Mouse (Mus musculus): ENCODE data around the gene Ntrk3. TPM values are rescaled to one million over a fixed set of nuclear protein-coding genes. Genes with fewer than 3 reads are reported as not detected.

The Ntrk3 gene
- polyA plus RNA-seq, 1 experiment from 2014 or later, result 12.3 TPM

DNA sequence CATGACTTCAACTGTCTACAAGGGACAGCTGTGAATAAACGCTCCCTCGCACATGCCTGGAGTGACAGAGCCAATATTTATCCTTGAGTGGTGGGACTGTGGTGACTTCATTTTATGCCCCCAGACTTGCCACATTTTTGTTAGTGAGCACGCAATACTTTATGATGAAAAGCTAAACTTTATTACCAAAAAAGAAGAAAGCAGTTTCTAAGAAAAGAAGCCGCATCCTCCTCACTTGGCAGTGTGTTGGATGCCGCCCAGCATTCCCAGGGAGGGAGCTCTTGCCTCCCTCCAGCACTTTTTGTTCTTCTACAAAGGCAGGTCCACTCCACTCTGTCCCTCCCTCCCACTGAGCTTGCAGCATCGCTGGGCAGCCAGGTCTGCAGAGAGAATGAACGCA, 77.0 kb downstream of the Ntrk3 start:
- H3K27me3 ChIP-seq (ENCODE audit: control insufficient read depth, insufficient read depth, low read length), result no peaks in the 10 kb centered on the region
- H3K4me1 ChIP-seq (ENCODE audit: control insufficient read depth, insufficient read depth, low read length), result no peaks in the 10 kb centered on the region
- H3K4me2 ChIP-seq (ENCODE audit: low read depth), result no peak overlapping the region
- H3K27ac ChIP-seq (ENCODE audit: low read depth, low read length), result no peak overlapping the region
- no peak for ATAC-seq (ENCODE audit: insufficient read depth, low FRiP score, low TSS enrichment)
- no peaks in the 10 kb centered on the region for H3K36me3 ChIP-seq (ENCODE audit: control insufficient read depth, insufficient read depth, low read length)
- no peak overlapping the region for H3K9ac ChIP-seq (ENCODE audit: low read length)
- no peaks in the 10 kb centered on the region for H3K9me3 ChIP-seq (ENCODE audit: control insufficient read depth, low read length)
- WGBS, result 78% methylated on average over 7 of the region's 7 CpGs
- no peak for DNase-seq (ENCODE audit: low spot score)
- H3K4me3 ChIP-seq (ENCODE audit: low read depth, low read length), result no peak overlapping the region

DNA sequence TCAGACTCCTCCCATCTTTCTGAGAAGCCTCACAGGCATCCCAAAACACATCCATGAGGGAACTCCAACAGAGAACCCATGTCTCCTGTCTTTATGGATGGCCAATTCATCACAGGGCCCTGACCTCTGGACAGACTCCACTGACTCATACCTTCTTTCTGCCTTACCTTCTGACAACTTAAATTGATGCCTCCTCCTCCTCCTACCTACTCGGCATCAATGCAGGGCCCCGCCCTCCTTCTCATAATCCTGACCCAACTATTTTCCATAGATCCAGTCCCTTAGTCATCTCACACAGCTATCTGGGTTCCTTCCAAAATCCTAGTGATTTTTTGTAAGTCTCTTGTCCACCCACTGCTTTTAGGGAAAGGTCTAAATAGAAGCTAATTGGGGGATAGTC, 78.0 kb downstream of the Ntrk3 start:
- H3K36me3 ChIP-seq (ENCODE audit: control insufficient read depth, insufficient read depth, low read length), result no peaks in the 10 kb centered on the region
- ATAC-seq (ENCODE audit: insufficient read depth, low FRiP score, low TSS enrichment) (no peak), DNase-seq (ENCODE audit: low spot score) (no peak)
- H3K9ac ChIP-seq (ENCODE audit: low read length), result no peak overlapping the region
- WGBS, result 90% methylated on average over 2 of the region's 2 CpGs
- H3K4me1 ChIP-seq (ENCODE audit: control insufficient read depth, insufficient read depth, low read length), result no peaks in the 10 kb centered on the region
- no peaks in the 10 kb centered on the region for H3K9me3 ChIP-seq (ENCODE audit: control insufficient read depth, low read length)
- no peaks in the 10 kb centered on the region for H3K27me3 ChIP-seq (ENCODE audit: control insufficient read depth, insufficient read depth, low read length)
- no peak overlapping the region for H3K4me3 ChIP-seq (ENCODE audit: low read depth, low read length)
- H3K4me2 ChIP-seq (ENCODE audit: low read depth), result no peak overlapping the region
- no peak overlapping the region for H3K27ac ChIP-seq (ENCODE audit: low read depth, low read length)

DNA sequence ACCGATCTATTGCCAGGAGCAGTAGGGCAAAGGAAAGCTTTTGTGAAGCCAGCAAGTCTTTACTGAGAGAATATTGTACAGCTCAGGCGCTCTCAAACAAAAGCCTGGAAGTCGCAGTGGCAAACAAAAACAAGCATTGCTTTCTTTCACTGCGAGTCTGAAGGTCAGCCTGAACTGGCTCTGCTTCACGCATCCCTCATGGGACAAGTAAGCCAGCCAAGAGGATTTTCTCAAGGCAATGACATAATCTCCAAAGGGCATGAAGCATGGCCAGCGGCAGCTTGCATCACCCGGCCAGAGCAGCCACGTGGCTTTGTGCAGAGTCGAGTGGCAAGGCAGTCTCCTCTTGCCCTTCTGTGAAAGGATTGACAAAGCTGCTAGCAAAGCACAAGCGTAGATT, 79.8 kb downstream of the Ntrk3 start:
- no peak overlapping the region for H3K9ac ChIP-seq (ENCODE audit: low read length)
- H3K4me3 ChIP-seq (ENCODE audit: low read depth, low read length), result no peak overlapping the region
- H3K4me1 ChIP-seq (ENCODE audit: control insufficient read depth, insufficient read depth, low read length), result no peaks in the 10 kb centered on the region
- DNase-seq (ENCODE audit: low spot score) (no peak), ATAC-seq (ENCODE audit: insufficient read depth, low FRiP score, low TSS enrichment) (no peak)
- no peaks in the 10 kb centered on the region for H3K36me3 ChIP-seq (ENCODE audit: control insufficient read depth, insufficient read depth, low read length)
- 68% methylated on average over 10 of the region's 10 CpGs for WGBS
- H3K4me2 ChIP-seq (ENCODE audit: low read depth), result no peak overlapping the region
- H3K27ac ChIP-seq (ENCODE audit: low read depth, low read length), result no peak overlapping the region
- H3K9me3 ChIP-seq (ENCODE audit: control insufficient read depth, low read length), result no peaks in the 10 kb centered on the region
- H3K27me3 ChIP-seq (ENCODE audit: control insufficient read depth, insufficient read depth, low read length), result no peaks in the 10 kb centered on the region

DNA sequence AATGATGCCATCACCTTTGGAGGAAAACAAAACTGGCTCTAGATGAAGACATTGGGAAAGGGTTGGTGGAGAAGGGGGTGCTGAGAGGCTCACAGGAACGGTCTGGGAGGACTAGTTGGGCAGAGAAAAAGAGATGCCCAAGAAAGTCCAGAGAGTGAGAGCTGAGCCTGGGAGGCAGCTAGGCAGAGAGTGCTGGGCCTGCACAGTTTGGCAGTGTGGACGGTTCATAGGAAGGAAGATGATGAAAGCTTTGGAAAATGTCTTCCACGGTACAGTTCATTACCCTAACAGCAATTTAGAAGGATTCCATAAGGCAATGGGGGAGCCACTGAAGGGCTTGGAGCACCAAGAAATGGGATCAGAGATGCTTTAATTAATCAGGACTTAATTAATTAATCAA, 81.6 kb downstream of the Ntrk3 start:
- H3K9ac ChIP-seq (ENCODE audit: low read length), result no peak overlapping the region
- WGBS, result 73% methylated on average over 3 of the region's 3 CpGs
- no peak overlapping the region for H3K4me3 ChIP-seq (ENCODE audit: low read depth, low read length)
- H3K27ac ChIP-seq (ENCODE audit: low read depth, low read length), result no peak overlapping the region
- H3K36me3 ChIP-seq (ENCODE audit: control insufficient read depth, insufficient read depth, low read length), result no peaks in the 10 kb centered on the region
- no peaks in the 10 kb centered on the region for H3K9me3 ChIP-seq (ENCODE audit: control insufficient read depth, low read length)
- DNase-seq (ENCODE audit: low spot score) (no peak), ATAC-seq (ENCODE audit: insufficient read depth, low FRiP score, low TSS enrichment) (no peak)
- H3K27me3 ChIP-seq (ENCODE audit: control insufficient read depth, insufficient read depth, low read length), result no peaks in the 10 kb centered on the region
- H3K4me1 ChIP-seq (ENCODE audit: control insufficient read depth, insufficient read depth, low read length), result no peaks in the 10 kb centered on the region
- H3K4me2 ChIP-seq (ENCODE audit: low read depth), result no peak overlapping the region

DNA sequence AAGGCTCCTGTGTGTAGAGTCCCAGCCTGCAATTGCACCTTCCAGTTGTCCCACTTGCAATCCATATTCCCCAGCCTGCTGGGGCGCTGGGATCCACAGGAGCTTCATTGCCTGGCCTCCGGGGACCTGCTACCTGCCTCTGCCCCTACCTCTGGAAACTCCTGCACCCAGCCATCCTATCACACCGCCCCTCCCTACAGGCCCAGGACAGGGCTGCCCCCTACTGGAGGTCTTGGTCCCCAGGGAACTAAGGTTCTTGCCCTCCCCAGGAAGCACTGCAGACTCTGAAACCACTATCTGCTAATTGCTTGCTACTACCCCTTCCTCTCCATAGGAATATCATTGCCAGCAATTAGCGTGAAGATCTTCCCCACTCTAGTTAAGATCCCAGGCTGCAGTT, 84.1 kb downstream of the Ntrk3 start:
- DNase-seq (ENCODE audit: low spot score) (no peak), ATAC-seq (ENCODE audit: insufficient read depth, low FRiP score, low TSS enrichment) (no peak)
- no peaks in the 10 kb centered on the region for H3K4me1 ChIP-seq (ENCODE audit: control insufficient read depth, insufficient read depth, low read length)
- H3K9me3 ChIP-seq (ENCODE audit: control insufficient read depth, low read length), result no peaks in the 10 kb centered on the region
- no peak overlapping the region for H3K4me3 ChIP-seq (ENCODE audit: low read depth, low read length)
- no peaks in the 10 kb centered on the region for H3K36me3 ChIP-seq (ENCODE audit: control insufficient read depth, insufficient read depth, low read length)
- H3K27me3 ChIP-seq (ENCODE audit: control insufficient read depth, insufficient read depth, low read length), result no peaks in the 10 kb centered on the region
- no peak overlapping the region for H3K9ac ChIP-seq (ENCODE audit: low read length)
- H3K4me2 ChIP-seq (ENCODE audit: low read depth), result no peak overlapping the region
- H3K27ac ChIP-seq (ENCODE audit: low read depth, low read length), result no peak overlapping the region
- 32% methylated on average over 4 of the region's 4 CpGs for WGBS

DNA sequence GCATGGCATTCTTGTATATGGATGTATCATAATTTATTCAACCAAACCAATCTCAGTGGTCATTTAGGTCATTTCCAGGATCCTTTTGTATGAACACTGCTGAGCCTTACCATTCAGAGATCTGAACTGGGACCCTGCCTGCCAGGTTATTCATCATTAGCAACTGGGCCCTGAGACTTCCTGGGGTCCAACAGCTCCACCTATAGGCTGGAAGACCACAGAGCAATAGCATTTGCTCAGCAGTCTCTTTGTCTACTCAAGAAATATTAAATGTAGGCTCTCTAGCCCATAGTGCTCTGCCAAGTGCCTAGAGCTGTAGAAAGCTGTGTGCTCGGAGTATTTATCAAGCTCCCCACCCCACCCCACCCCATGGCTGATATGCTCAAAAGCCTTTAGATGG, 85.5 kb downstream of the Ntrk3 start:
- H3K36me3 ChIP-seq (ENCODE audit: control insufficient read depth, insufficient read depth, low read length), result no peaks in the 10 kb centered on the region
- DNase-seq (ENCODE audit: low spot score) (no peak), ATAC-seq (ENCODE audit: insufficient read depth, low FRiP score, low TSS enrichment) (no peak)
- H3K4me3 ChIP-seq (ENCODE audit: low read depth, low read length), result no peak overlapping the region
- no peaks in the 10 kb centered on the region for H3K27me3 ChIP-seq (ENCODE audit: control insufficient read depth, insufficient read depth, low read length)
- H3K9me3 ChIP-seq (ENCODE audit: control insufficient read depth, low read length), result no peaks in the 10 kb centered on the region
- WGBS, result 74% methylated on average over 1 of the region's 1 CpGs
- no peak overlapping the region for H3K4me2 ChIP-seq (ENCODE audit: low read depth)
- no peak overlapping the region for H3K9ac ChIP-seq (ENCODE audit: low read length)
- no peaks in the 10 kb centered on the region for H3K4me1 ChIP-seq (ENCODE audit: control insufficient read depth, insufficient read depth, low read length)
- no peak overlapping the region for H3K27ac ChIP-seq (ENCODE audit: low read depth, low read length)

DNA sequence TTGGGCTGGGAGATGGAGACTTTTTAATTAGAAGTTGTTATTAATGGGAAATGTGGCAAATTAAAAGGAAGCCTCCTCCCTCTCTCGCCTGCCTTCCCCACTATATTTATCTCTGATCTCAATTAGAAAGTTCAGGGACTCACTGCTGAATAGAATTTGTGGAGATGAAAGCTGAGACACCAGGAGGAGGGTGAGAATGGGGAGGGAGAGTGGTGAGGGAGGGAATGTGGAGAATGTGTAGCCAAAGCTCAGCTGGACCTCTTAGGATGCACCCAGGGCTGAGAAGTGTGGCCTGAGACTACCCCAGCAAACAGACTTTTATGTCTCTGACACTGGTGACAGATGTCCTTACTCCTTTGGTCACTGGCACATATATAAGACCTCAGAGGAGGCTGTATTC, 86.3 kb downstream of the Ntrk3 start:
- H3K4me1 ChIP-seq (ENCODE audit: control insufficient read depth, insufficient read depth, low read length), result no peaks in the 10 kb centered on the region
- no peak overlapping the region for H3K27ac ChIP-seq (ENCODE audit: low read depth, low read length)
- 64% methylated on average over 1 of the region's 1 CpGs for WGBS
- H3K9ac ChIP-seq (ENCODE audit: low read length), result no peak overlapping the region
- ATAC-seq (ENCODE audit: insufficient read depth, low FRiP score, low TSS enrichment) (no peak), DNase-seq (ENCODE audit: low spot score) (no peak)
- H3K36me3 ChIP-seq (ENCODE audit: control insufficient read depth, insufficient read depth, low read length), result no peaks in the 10 kb centered on the region
- no peaks in the 10 kb centered on the region for H3K9me3 ChIP-seq (ENCODE audit: control insufficient read depth, low read length)
- H3K4me3 ChIP-seq (ENCODE audit: low read depth, low read length), result no peak overlapping the region
- no peak overlapping the region for H3K4me2 ChIP-seq (ENCODE audit: low read depth)
- H3K27me3 ChIP-seq (ENCODE audit: control insufficient read depth, insufficient read depth, low read length), result no peaks in the 10 kb centered on the region

DNA sequence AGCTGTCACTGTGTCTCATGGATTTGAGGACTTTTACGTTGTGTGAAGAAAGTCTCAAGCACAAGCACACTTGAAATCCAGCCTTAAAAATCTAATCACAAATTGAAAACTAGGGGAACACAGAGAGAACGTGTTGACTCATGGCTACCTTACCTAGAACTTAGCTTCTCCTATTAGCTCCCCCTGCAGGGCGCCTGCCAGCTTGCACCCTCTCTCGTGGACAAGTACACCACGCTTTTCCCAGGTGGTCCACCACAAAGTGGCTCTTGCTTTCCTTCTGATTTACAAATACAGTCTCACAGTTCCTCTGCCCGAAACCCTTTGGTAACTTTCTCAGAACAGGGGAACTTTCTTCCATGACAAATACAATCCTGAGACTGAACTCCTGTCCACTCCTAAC, 94.1 kb downstream of the Ntrk3 start:
- Histone ChIP-seq H3K36me3 (ENCODE audit: control insufficient read depth, insufficient read depth, low read length) (no peaks in the 10 kb centered on the region), H3K27me3 (ENCODE audit: control insufficient read depth, insufficient read depth, low read length) (no peaks in the 10 kb centered on the region), H3K27ac (ENCODE audit: low read depth, low read length) (no peak overlapping the region), H3K4me3 (ENCODE audit: low read depth, low read length) (no peak overlapping the region), H3K4me1 (ENCODE audit: control insufficient read depth, insufficient read depth, low read length) (no peaks in the 10 kb centered on the region), H3K9me3 (ENCODE audit: control insufficient read depth, low read length) (no peaks in the 10 kb centered on the region), H3K9ac (ENCODE audit: low read length) (no peak overlapping the region), H3K4me2 (ENCODE audit: low read depth) (no peak overlapping the region)
- 66% methylated on average over 6 of the region's 6 CpGs for WGBS
- ATAC-seq (ENCODE audit: insufficient read depth, low FRiP score, low TSS enrichment) (no peak), DNase-seq (ENCODE audit: low spot score) (no peak)

DNA sequence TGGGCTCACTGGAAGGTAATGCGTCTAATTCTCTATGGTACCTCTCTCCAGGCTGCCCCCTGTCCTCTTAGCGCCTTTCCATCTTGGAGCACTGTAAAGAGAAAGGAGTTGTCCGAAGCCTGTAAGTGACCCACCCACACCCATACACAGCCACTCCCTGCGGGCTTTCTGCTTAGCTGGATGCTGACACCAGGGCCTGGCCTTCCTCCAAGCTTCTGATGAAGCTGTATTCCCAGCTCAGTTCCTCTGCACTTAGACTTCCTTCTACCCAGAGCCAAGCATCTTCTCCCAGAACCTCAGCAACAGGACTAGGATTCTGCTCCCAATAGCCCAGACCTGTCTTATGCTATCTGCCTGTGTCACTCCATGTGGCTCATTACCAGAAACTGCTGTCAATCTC, 114.1 kb downstream of the Ntrk3 start:
- 69% methylated on average over 4 of the region's 4 CpGs for WGBS
- Histone ChIP-seq H3K9me3 (ENCODE audit: control insufficient read depth, low read length) (no peaks in the 10 kb centered on the region), H3K36me3 (ENCODE audit: control insufficient read depth, insufficient read depth, low read length) (no peaks in the 10 kb centered on the region), H3K27me3 (ENCODE audit: control insufficient read depth, insufficient read depth, low read length) (no peaks in the 10 kb centered on the region), H3K9ac (ENCODE audit: low read length) (no peak overlapping the region), H3K27ac (ENCODE audit: low read depth, low read length) (no peak overlapping the region), H3K4me1 (ENCODE audit: control insufficient read depth, insufficient read depth, low read length) (no peaks in the 10 kb centered on the region), H3K4me3 (ENCODE audit: low read depth, low read length) (no peak overlapping the region), H3K4me2 (ENCODE audit: low read depth) (no peak overlapping the region)
- DNase-seq (ENCODE audit: low spot score) (no peak), ATAC-seq (ENCODE audit: insufficient read depth, low FRiP score, low TSS enrichment) (no peak)

Measured in neural tube, embryonic 11.5 days (tissue).